Mouse (Mus musculus) neural tube, embryonic 14.5 days (tissue): ENCODE results near the gene Cfap73. TPM values are rescaled to one million over a fixed set of nuclear protein-coding genes. Genes with fewer than 3 reads are reported as not detected.

ENCODE experiments used
- ATAC-seq: fragments of 200-750 bp; cut with Nextera tagmentation; 2 replicates; pipeline ENCODE4 v1.8.0; 2017; ENCODE audit warnings: low read depth, mild to moderate bottlenecking, moderate TSS enrichment, moderate library complexity
- H3K27ac ChIP-seq: fragments of 300-500 bp; sonication (generic); 2 replicates; pipeline ENCODE4 v1.5.1; 2014; ENCODE audit warnings: low read depth, mild to moderate bottlenecking, control low read depth, low read length, moderate library complexity, mixed read lengths
- H3K27me3 ChIP-seq: fragments of 300-500 bp; sonication (generic); 2 replicates; pipeline ENCODE4 v1.6.1; 2014; ENCODE audit warnings: low read length; ENCODE audit not compliant: control insufficient read depth, insufficient read depth
- H3K36me3 ChIP-seq: fragments of 300-500 bp; sonication (generic); 2 replicates; pipeline ENCODE4 v1.6.1; 2014; ENCODE audit warnings: low read length, mixed read lengths; ENCODE audit not compliant: control insufficient read depth, insufficient read depth
- H3K4me1 ChIP-seq: fragments of 300-500 bp; sonication (generic); 2 replicates; pipeline ENCODE4 v1.6.1; 2014; ENCODE audit warnings: low read length; ENCODE audit not compliant: control insufficient read depth, insufficient read depth
- H3K4me2 ChIP-seq: fragments of 300-500 bp; sonication (generic); 2 replicates; pipeline ENCODE4 v1.6.1; 2014; ENCODE audit warnings: mild to moderate bottlenecking, low read depth, low read length, control low read depth
- H3K4me3 ChIP-seq: fragments of 300-500 bp; sonication (generic); 2 replicates; pipeline ENCODE4 v1.5.1; 2014; ENCODE audit warnings: low read depth, low read length, control low read depth, mixed read lengths
- H3K9ac ChIP-seq: fragments of 300-500 bp; sonication (generic); replicated peaks from 2 replicates; pipeline ENCODE4 v1.6.1; 2014; ENCODE audit warnings: low read depth, mild to moderate bottlenecking, control low read depth, low read length, mixed read lengths
- H3K9me3 ChIP-seq: fragments of 300-500 bp; sonication (generic); 2 replicates; pipeline ENCODE4 v1.6.1; 2016; ENCODE audit warnings: low read length; ENCODE audit not compliant: control insufficient read depth
- WGBS: fragments of 180-500 bp; shearing (Covaris S2); extraction: QIAGEN DNeasy Blood & Tissue Kit; methylation state at CpG from one replicate; pipeline ENCODE4 v1.1.7; 2014; 5-methylcytosine and 5-hydroxymethylcytosine counted together
- polyA plus RNA-seq: library from polyadenylated mRNA; unstranded; fragments of >200 nt; fragmentation: Nextera tagmentation; extraction: Ambion mirVana; gene quantifications from 2 replicates; pipeline ENCODE4 v1.2.1, GENCODE M21; 2014

Cfap73 gene
- polyA plus RNA-seq, result 0.46 TPM in 1 of 2 replicates, not detected in the other

GRCm38 (mm10) chr5:120634131-120634530 lies at the start of gene Cfap73:
TSS of gene Cfap73 (minus strand) at chr5:120634235.
- Histone ChIP-seq H3K4me1 (no peaks in the 10 kb centered on the region), H3K9me3 (no peaks in the 10 kb centered on the region), H3K4me2 (no peak within 1 kb of the TSS), H3K36me3 (no peaks in the 10 kb centered on the region), H3K4me3 (no peak within 1 kb of the TSS), H3K27me3 (no peaks in the 10 kb centered on the region; the same call in none of the 2 replicates), H3K27ac (no peak within 1 kb of the TSS), H3K9ac (no peak within 1 kb of the TSS)
- 61% methylated on average over 9 of the region's 9 CpGs for WGBS
- ATAC-seq, result no peak

- Histone ChIP-seq H3K9me3 (no peaks in the 10 kb centered on the region), H3K4me1 (peaks cover 15% of the 10 kb centered on the region), H3K27me3 (no peaks in the 10 kb centered on the region; the same call in 1 of the 2 replicates), H3K36me3 (0 out of 2 replicates have a peak, but pooled peaks cover 3% of the 10 kb centered on the region), H3K9ac (no peak overlapping the region), H3K4me3 (no peak overlapping the region), H3K4me2 (no peak overlapping the region), H3K27ac (no peak overlapping the region)
- ATAC-seq, result no peak
- WGBS, result 12% methylated on average over 24 of the region's 24 CpGs
Observed at GRCm38 (mm10) chr5:120682982-120683771, 49.1 kb upstream of the Cfap73 start.

GRCm38 (mm10) chr5:120680918-120681317 lies 46.9 kb upstream of the Cfap73 start:
- 85% methylated on average over 18 of the region's 18 CpGs for WGBS
- Histone ChIP-seq H3K27ac (peak overlapping the region; percentile 86; the same call in 1 of the 2 replicates), H3K27me3 (no peaks in the 10 kb centered on the region; the same call in 1 of the 2 replicates), H3K9ac (no peak overlapping the region), H3K4me1 (peaks cover 15% of the 10 kb centered on the region), H3K4me2 (no peak overlapping the region), H3K4me3 (no peak overlapping the region), H3K9me3 (no peaks in the 10 kb centered on the region), H3K36me3 (0 out of 2 replicates have a peak, but pooled peaks cover 3% of the 10 kb centered on the region)
- ATAC-seq, result no peak

- peak overlapping the region; percentile 44 for H3K4me2 ChIP-seq
- peak overlapping the region; percentile 86 for H3K27ac ChIP-seq
- H3K4me3 ChIP-seq, result 0 out of 2 replicates have a peak overlapping the region, but pooled peaks have one; percentile 16
- H3K4me1 ChIP-seq, result peaks cover 15% of the 10 kb centered on the region
- H3K9me3 ChIP-seq, result no peaks in the 10 kb centered on the region
- no peaks in the 10 kb centered on the region; the same call in 1 of the 2 replicates for H3K27me3 ChIP-seq
- 0 out of 2 replicates have a peak, but pooled peaks cover 3% of the 10 kb centered on the region for H3K36me3 ChIP-seq
- peak; percentile 89 for ATAC-seq
- H3K9ac ChIP-seq, result peak overlapping the region; percentile 54
- under 1% methylated on average over 24 of the region's 24 CpGs for WGBS
Observed at GRCm38 (mm10) chr5:120679676-120680555, 45.9 kb upstream of the Cfap73 start.

GRCm38 (mm10) chr5:120677516-120677915 lies 43.5 kb upstream of the Cfap73 start:
- H3K27me3 ChIP-seq, result no peaks in the 10 kb centered on the region; the same call in 1 of the 2 replicates
- peaks cover 15% of the 10 kb centered on the region for H3K4me1 ChIP-seq
- no peak overlapping the region for H3K27ac ChIP-seq
- 0 out of 2 replicates have a peak, but pooled peaks cover 3% of the 10 kb centered on the region for H3K36me3 ChIP-seq
- no peak overlapping the region for H3K9ac ChIP-seq
- no peak overlapping the region for H3K4me2 ChIP-seq
- H3K9me3 ChIP-seq, result no peaks in the 10 kb centered on the region
- WGBS, result 29% methylated on average over 2 of the region's 2 CpGs
- ATAC-seq, result no peak
- no peak overlapping the region for H3K4me3 ChIP-seq

- no peak for ATAC-seq
- 28% methylated on average over 21 of the region's 21 CpGs for WGBS
- H3K36me3 ChIP-seq, result no peaks in the 10 kb centered on the region
- H3K4me1 ChIP-seq, result peaks cover 2% of the 10 kb centered on the region; the same call in 1 of the 2 replicates
- no peaks in the 10 kb centered on the region for H3K27me3 ChIP-seq
- no peak overlapping the region for H3K27ac ChIP-seq
- no peaks in the 10 kb centered on the region for H3K9me3 ChIP-seq
- H3K4me3 ChIP-seq, result no peak overlapping the region
- H3K9ac ChIP-seq, result no peak overlapping the region
- no peak overlapping the region for H3K4me2 ChIP-seq
Observed at GRCm38 (mm10) chr5:120674229-120675145, 40.5 kb upstream of the Cfap73 start.

GRCm38 (mm10) chr5:120673626-120674025 lies 39.6 kb upstream of the Cfap73 start:
- H3K9ac ChIP-seq, result no peak overlapping the region
- H3K4me3 ChIP-seq, result no peak overlapping the region
- ATAC-seq, result no peak
- WGBS, result 15% methylated on average over 12 of the region's 12 CpGs
- no peak overlapping the region for H3K27ac ChIP-seq
- H3K36me3 ChIP-seq, result no peaks in the 10 kb centered on the region
- no peaks in the 10 kb centered on the region for H3K4me1 ChIP-seq
- H3K27me3 ChIP-seq, result no peaks in the 10 kb centered on the region
- H3K4me2 ChIP-seq, result no peak overlapping the region
- no peaks in the 10 kb centered on the region for H3K9me3 ChIP-seq

- WGBS, result 86% methylated on average over 3 of the region's 3 CpGs
- Histone ChIP-seq H3K9me3 (no peaks in the 10 kb centered on the region), H3K4me1 (no peaks in the 10 kb centered on the region), H3K36me3 (no peaks in the 10 kb centered on the region), H3K4me3 (no peak overlapping the region), H3K27me3 (no peaks in the 10 kb centered on the region), H3K9ac (no peak overlapping the region), H3K4me2 (no peak overlapping the region), H3K27ac (no peak overlapping the region)
- no peak for ATAC-seq
Observed at GRCm38 (mm10) chr5:120671865-120672264, 37.8 kb upstream of the Cfap73 start.
